Mouse (Mus musculus) liver, embryonic 11.5 days (tissue): ENCODE measurements around the gene Mroh2a. TPM values are rescaled to one million over a fixed set of nuclear protein-coding genes. Genes with fewer than 3 reads are reported as not detected.

Source experiments
- ATAC-seq: fragments of 200-750 bp; cut with Nextera tagmentation; replicated peaks from 2 replicates; pipeline ENCODE4 v1.8.0; 2017; ENCODE audit warnings: moderate number of reproducible peaks, mild to moderate bottlenecking, moderate TSS enrichment, moderate library complexity; ENCODE audit not compliant: low FRiP score
- DNase-seq: peaks from one replicate; pipeline ENCODE4 v3.0.0-alpha.2; 2017; ENCODE audit warnings: low spot score
- H3K27ac ChIP-seq: fragments of 300-500 bp; sonication (generic); 2 replicates; pipeline ENCODE4 v1.5.1; 2014; ENCODE audit warnings: mild to moderate bottlenecking, low read depth, low read length, control low read depth
- H3K27me3 ChIP-seq: fragments of 300-500 bp; sonication (generic); replicated peaks from 2 replicates; pipeline ENCODE4 v1.6.1; 2014; ENCODE audit warnings: low read length, mixed read lengths; ENCODE audit not compliant: control insufficient read depth, insufficient read depth
- H3K36me3 ChIP-seq: fragments of 300-500 bp; sonication (generic); 2 replicates; pipeline ENCODE4 v1.6.1; 2014; ENCODE audit warnings: mild to moderate bottlenecking, low read length, moderate library complexity, mixed read lengths; ENCODE audit not compliant: control insufficient read depth, insufficient read depth
- H3K4me1 ChIP-seq: fragments of 300-500 bp; sonication (generic); replicated peaks from 2 replicates; pipeline ENCODE4 v1.6.1; 2014; ENCODE audit warnings: low read length, mixed read lengths; ENCODE audit not compliant: control insufficient read depth, insufficient read depth
- H3K4me2 ChIP-seq: fragments of 300-500 bp; sonication (generic); 2 replicates; pipeline ENCODE4 v1.6.1; 2014; ENCODE audit warnings: mild to moderate bottlenecking, control low read depth, moderate library complexity
- H3K4me3 ChIP-seq: fragments of 300-500 bp; sonication (generic); 2 replicates; pipeline ENCODE4 v1.5.1; 2014; ENCODE audit warnings: low read depth, low read length, control low read depth
- H3K9ac ChIP-seq: fragments of 300-500 bp; sonication (generic); 2 replicates; pipeline ENCODE4 v1.6.1; 2014; ENCODE audit warnings: low read depth, low read length, control low read depth
- H3K9me3 ChIP-seq: fragments of 300-500 bp; sonication (generic); 2 replicates; pipeline ENCODE4 v1.6.1; 2016; ENCODE audit warnings: low read length, inconsistent platforms, mixed read lengths; ENCODE audit not compliant: control insufficient read depth
- WGBS: fragments of 180-500 bp; shearing (Covaris S2); extraction: QIAGEN DNeasy Blood & Tissue Kit; methylation state at CpG from one replicate; pipeline ENCODE4 v1.1.7; 2014; 5-methylcytosine and 5-hydroxymethylcytosine counted together
- polyA plus RNA-seq: library from polyadenylated mRNA; unstranded; fragments of >200 nt; fragmentation: Nextera tagmentation; extraction: Ambion mirVana; gene quantifications from 2 replicates; pipeline ENCODE4 v1.2.1, GENCODE M21; 2014

The Mroh2a gene
- polyA plus RNA-seq, 1 experiment from 2014 or later, result 1.5 TPM

GRCm38 (mm10) chr1:88256886-88257663 is 30.3 kb downstream of the Mroh2a start:
- Histone ChIP-seq H3K9ac (no peak overlapping the region), H3K36me3 (peaks cover 15% of the 10 kb centered on the region), H3K27me3 (no peaks in the 10 kb centered on the region), H3K4me1 (peaks cover 29% of the 10 kb centered on the region), H3K4me2 (no peak overlapping the region), H3K27ac (no peak overlapping the region), H3K4me3 (no peak overlapping the region), H3K9me3 (peaks cover 55% of the 10 kb centered on the region)
- ATAC-seq (no peak), DNase-seq (no peak)
- 72% methylated on average over 10 of the region's 10 CpGs for WGBS

- H3K9me3 ChIP-seq, result peaks cover 49% of the 10 kb centered on the region
- 79% methylated on average over 6 of the region's 6 CpGs for WGBS
- no peak for DNase-seq
- no peak for ATAC-seq
- H3K4me3 ChIP-seq, result no peak overlapping the region
- peaks cover 21% of the 10 kb centered on the region for H3K36me3 ChIP-seq
- no peak overlapping the region for H3K4me2 ChIP-seq
- no peaks in the 10 kb centered on the region for H3K27me3 ChIP-seq
- H3K9ac ChIP-seq, result no peak overlapping the region
- peaks cover 35% of the 10 kb centered on the region for H3K4me1 ChIP-seq
- H3K27ac ChIP-seq, result no peak overlapping the region
These were observed 30.9 kb downstream of the Mroh2a start for GRCm38 (mm10) chr1:88257681-88258080.

- 69% methylated on average over 6 of the region's 6 CpGs for WGBS
- Histone ChIP-seq H3K36me3 (peaks cover 28% of the 10 kb centered on the region), H3K4me1 (peaks cover 35% of the 10 kb centered on the region), H3K4me3 (no peak overlapping the region), H3K27me3 (no peaks in the 10 kb centered on the region), H3K4me2 (no peak overlapping the region), H3K9me3 (peaks cover 44% of the 10 kb centered on the region), H3K27ac (no peak overlapping the region), H3K9ac (no peak overlapping the region)
- ATAC-seq (no peak), DNase-seq (no peak)
These were observed 31.6 kb downstream of the Mroh2a start for GRCm38 (mm10) chr1:88258361-88258760.

- ATAC-seq, result peak; percentile 10
These were observed 32.3 kb downstream of the Mroh2a start for GRCm38 (mm10) chr1:88258881-88259642.

GRCm38 (mm10) chr1:88259643-88260024 is 32.8 kb downstream of the Mroh2a start:
- H3K27ac ChIP-seq, result no peak overlapping the region; the same call in 1 of the 2 replicates
- WGBS, result 69% methylated on average over 4 of the region's 4 CpGs
- peaks cover 41% of the 10 kb centered on the region for H3K36me3 ChIP-seq

More at GRCm38 (mm10) chr1:88258881-88259642, 32.3 kb downstream of the Mroh2a start:
- 58% methylated on average over 8 of the region's 8 CpGs for WGBS
- peaks cover 35% of the 10 kb centered on the region for H3K36me3 ChIP-seq
- H3K4me1 ChIP-seq, result peaks cover 35% of the 10 kb centered on the region
- H3K27me3 ChIP-seq, result no peaks in the 10 kb centered on the region
- no peak overlapping the region for H3K9ac ChIP-seq
- H3K4me2 ChIP-seq, result no peak overlapping the region
- no peak overlapping the region for H3K27ac ChIP-seq
- H3K9me3 ChIP-seq, result peaks cover 41% of the 10 kb centered on the region
- no peak overlapping the region for H3K4me3 ChIP-seq
- DNase-seq, result peak; percentile 84

GRCm38 (mm10) chr1:88260114-88260513 is 33.3 kb downstream of the Mroh2a start:
- 73% methylated on average over 6 of the region's 6 CpGs for WGBS
- Histone ChIP-seq H3K36me3 (peaks cover 45% of the 10 kb centered on the region), H3K4me3 (no peak overlapping the region), H3K9me3 (peaks cover 34% of the 10 kb centered on the region), H3K4me1 (peaks cover 35% of the 10 kb centered on the region), H3K27me3 (no peaks in the 10 kb centered on the region), H3K27ac (no peak overlapping the region; the same call in 1 of the 2 replicates), H3K9ac (no peak overlapping the region), H3K4me2 (no peak overlapping the region)
- DNase-seq (no peak), ATAC-seq (peak; percentile 27)

More at GRCm38 (mm10) chr1:88259643-88260024, 32.8 kb downstream of the Mroh2a start:
- no peaks in the 10 kb centered on the region for H3K27me3 ChIP-seq
- DNase-seq, result no peak
- no peak overlapping the region for H3K4me3 ChIP-seq
- H3K9ac ChIP-seq, result no peak overlapping the region
- ATAC-seq, result peak; percentile 9
- H3K9me3 ChIP-seq, result peaks cover 39% of the 10 kb centered on the region
- peaks cover 35% of the 10 kb centered on the region for H3K4me1 ChIP-seq
- H3K4me2 ChIP-seq, result no peak overlapping the region

DNA sequence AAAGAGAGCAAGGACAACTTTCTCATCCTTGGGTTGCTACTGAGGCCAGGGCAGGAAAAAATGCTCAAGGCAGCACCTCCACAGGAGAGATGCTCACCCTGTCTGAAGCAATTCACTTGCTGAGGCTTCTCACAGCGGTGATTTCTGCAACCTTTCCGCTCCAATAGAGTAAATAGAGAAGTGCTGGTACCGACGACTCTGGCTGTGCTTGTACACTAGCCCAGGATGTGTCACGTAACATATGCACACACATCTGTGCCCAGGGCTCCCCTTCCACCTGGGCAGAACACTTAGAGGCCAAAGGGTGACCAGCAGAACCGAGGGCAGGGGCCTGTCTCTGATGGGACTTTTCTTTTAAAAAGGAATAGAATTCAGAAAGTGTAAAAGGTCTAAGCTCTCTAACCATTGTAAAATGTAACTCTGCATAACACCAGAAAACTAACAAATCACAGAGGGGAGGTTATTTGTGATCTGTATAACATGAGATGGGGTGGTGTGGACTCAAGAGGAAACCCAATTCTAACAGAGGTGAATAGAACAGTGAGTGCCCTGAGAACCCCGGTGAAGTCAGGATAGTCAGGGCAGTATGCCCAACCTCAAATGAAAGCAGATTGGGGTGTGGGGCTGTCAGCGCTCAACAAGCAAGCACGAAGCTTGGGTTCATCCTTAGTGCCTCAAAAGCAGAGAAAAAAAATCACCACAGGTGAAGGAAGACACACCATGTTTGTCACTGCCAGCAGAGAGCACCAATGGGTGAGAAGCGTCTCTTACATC is 34.0 kb downstream of the Mroh2a start:
- Histone ChIP-seq H3K4me1 (peaks cover 35% of the 10 kb centered on the region), H3K4me2 (no peak overlapping the region), H3K27ac (no peak overlapping the region), H3K9ac (no peak overlapping the region), H3K4me3 (no peak overlapping the region), H3K9me3 (peaks cover 33% of the 10 kb centered on the region), H3K27me3 (no peaks in the 10 kb centered on the region), H3K36me3 (peaks cover 52% of the 10 kb centered on the region)
- no peak for DNase-seq
- WGBS, result 78% methylated on average over 10 of the region's 10 CpGs
- ATAC-seq, result 0 out of 2 replicates have a peak, but pooled peaks have one; percentile 0

DNA sequence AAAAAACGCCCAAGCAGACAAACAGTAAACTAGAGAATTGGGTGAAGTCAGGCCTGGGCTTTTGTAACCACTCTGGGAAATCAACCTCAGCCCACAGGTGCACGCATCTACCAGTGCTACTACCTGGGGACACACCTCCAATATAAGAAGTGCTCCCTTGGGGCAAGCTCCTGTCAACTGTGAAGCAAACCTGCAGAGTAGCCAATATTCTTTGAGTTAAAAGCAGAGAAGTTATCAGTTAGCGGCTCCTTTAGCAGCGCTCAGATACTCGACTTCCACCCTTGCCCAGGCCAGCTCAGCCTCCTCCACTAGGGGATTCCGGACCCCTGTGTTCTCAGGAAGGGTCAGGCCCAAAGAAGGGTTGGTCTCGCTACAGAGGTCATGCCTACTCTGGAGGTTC is 34.9 kb downstream of the Mroh2a start:
- ATAC-seq (peak; percentile 8), DNase-seq (no peak)
- H3K36me3 ChIP-seq, result peaks cover 61% of the 10 kb centered on the region
- no peaks in the 10 kb centered on the region for H3K27me3 ChIP-seq
- peaks cover 35% of the 10 kb centered on the region for H3K4me1 ChIP-seq
- H3K9ac ChIP-seq, result no peak overlapping the region
- WGBS, result 84% methylated on average over 7 of the region's 7 CpGs
- no peak overlapping the region for H3K27ac ChIP-seq
- peaks cover 27% of the 10 kb centered on the region for H3K9me3 ChIP-seq
- no peak overlapping the region for H3K4me3 ChIP-seq
- no peak overlapping the region for H3K4me2 ChIP-seq
